Mouse (Mus musculus): ENCODE results near the gene Dusp5. TPM values are rescaled to one million over a fixed set of nuclear protein-coding genes. Genes with fewer than 3 reads are reported as not detected.
A peak's percentile ranks its signal among the peaks of the same experiment; 100 is the strongest.

The Dusp5 gene
- polyA plus RNA-seq, 1 experiment from 2014 or later = 3.8 TPM

- Histone ChIP-seq H3K9me3 (no peaks in the 10 kb centered on the region), H3K36me3 (no peaks in the 10 kb centered on the region), H3K27ac (no peak overlapping the region), H3K4me1 (replicated peaks) (peaks cover 8% of the 10 kb centered on the region), H3K4me3 (no peak overlapping the region), H3K27me3 (ENCODE audit: insufficient read depth, poor library complexity, severe bottlenecking) (peaks cover 12% of the 10 kb centered on the region; the same call in 1 of the 2 replicates)
- DNase-seq (ENCODE audit: low spot score) = no peak
- WGBS = 56% methylated on average over 11 of the region's 11 CpGs
These were observed 7.6 kb upstream of the Dusp5 start for GRCm38 (mm10) chr19:53521137-53521795.

- Histone ChIP-seq H3K27ac (no peak overlapping the region), H3K9me3 (no peaks in the 10 kb centered on the region), H3K27me3 (ENCODE audit: insufficient read depth, poor library complexity, severe bottlenecking) (peaks cover 45% of the 10 kb centered on the region), H3K4me3 (no peak overlapping the region), H3K36me3 (no peaks in the 10 kb centered on the region), H3K4me1 (replicated peaks) (peaks cover 53% of the 10 kb centered on the region)
- 16% methylated on average over 10 of the region's 10 CpGs for WGBS
- DNase-seq (ENCODE audit: low spot score) = no peak
These were observed 1.4 kb upstream of the Dusp5 start for GRCm38 (mm10) chr19:53527480-53527879.

- peak overlapping the region; percentile 90 for H3K27ac ChIP-seq
- peak; percentile 47 for DNase-seq (ENCODE audit: low spot score)
- H3K9me3 ChIP-seq = no peaks in the 10 kb centered on the region
- H3K4me1 ChIP-seq (replicated peaks) = peaks cover 57% of the 10 kb centered on the region
- H3K27me3 ChIP-seq (ENCODE audit: insufficient read depth, poor library complexity, severe bottlenecking) = peaks cover 52% of the 10 kb centered on the region
- no peaks in the 10 kb centered on the region for H3K36me3 ChIP-seq
- under 1% methylated on average over 13 of the region's 13 CpGs for WGBS
- peak overlapping the region; percentile 80 for H3K4me3 ChIP-seq
These were observed 733 bp upstream of the Dusp5 start for GRCm38 (mm10) chr19:53528131-53528621.

- no peak for DNase-seq (ENCODE audit: low spot score)
- 1% methylated on average over 36 of the region's 36 CpGs for WGBS
- Histone ChIP-seq H3K27ac (peak overlapping the region; percentile 90), H3K4me3 (peak overlapping the region; percentile 80), H3K36me3 (no peaks in the 10 kb centered on the region), H3K4me1 (replicated peaks) (peaks cover 57% of the 10 kb centered on the region), H3K9me3 (no peaks in the 10 kb centered on the region), H3K27me3 (ENCODE audit: insufficient read depth, poor library complexity, severe bottlenecking) (peaks cover 60% of the 10 kb centered on the region)
These were observed 471 bp downstream of the Dusp5 start for GRCm38 (mm10) chr19:53529455-53529704.

- Histone ChIP-seq H3K36me3 (0 out of 2 replicates have a peak, but pooled peaks cover under 1% of the 10 kb centered on the region), H3K4me1 (replicated peaks) (peaks cover 57% of the 10 kb centered on the region), H3K9me3 (no peaks in the 10 kb centered on the region), H3K27me3 (ENCODE audit: insufficient read depth, poor library complexity, severe bottlenecking) (peaks cover 65% of the 10 kb centered on the region), H3K4me3 (peak overlapping the region; percentile 80), H3K27ac (peak overlapping the region; percentile 90)
- peak; percentile 64 for DNase-seq (ENCODE audit: low spot score)
- under 1% methylated on average over 31 of the region's 31 CpGs for WGBS
These were observed 1.0 kb downstream of the Dusp5 start for GRCm38 (mm10) chr19:53529705-53530562.

- no peak for DNase-seq (ENCODE audit: low spot score)
- Histone ChIP-seq H3K9me3 (no peaks in the 10 kb centered on the region), H3K36me3 (0 out of 2 replicates have a peak, but pooled peaks cover 2% of the 10 kb centered on the region), H3K4me1 (replicated peaks) (peaks cover 57% of the 10 kb centered on the region), H3K4me3 (peak overlapping the region; percentile 12; the same call in 1 of the 2 replicates), H3K27me3 (ENCODE audit: insufficient read depth, poor library complexity, severe bottlenecking) (peaks cover 67% of the 10 kb centered on the region), H3K27ac (no peak overlapping the region)
- WGBS = 44% methylated on average over 10 of the region's 10 CpGs
These were observed 2.5 kb downstream of the Dusp5 start for GRCm38 (mm10) chr19:53531416-53531815.

GRCm38 (mm10) chr19:53532021-53532420 is 3.1 kb downstream of the Dusp5 start:
- peaks cover 55% of the 10 kb centered on the region for H3K4me1 ChIP-seq (replicated peaks)
- 0 out of 2 replicates have a peak overlapping the region, but pooled peaks have one; percentile 7 for H3K4me3 ChIP-seq
- peaks cover 66% of the 10 kb centered on the region for H3K27me3 ChIP-seq (ENCODE audit: insufficient read depth, poor library complexity, severe bottlenecking)
- H3K36me3 ChIP-seq = 0 out of 2 replicates have a peak, but pooled peaks cover 2% of the 10 kb centered on the region
- H3K27ac ChIP-seq = no peak overlapping the region
- 57% methylated on average over 6 of the region's 6 CpGs for WGBS
- H3K9me3 ChIP-seq = no peaks in the 10 kb centered on the region
- no peak for DNase-seq (ENCODE audit: low spot score)

GRCm38 (mm10) chr19:53532676-53533075 is 3.8 kb downstream of the Dusp5 start:
- no peak overlapping the region for H3K27ac ChIP-seq
- peaks cover 49% of the 10 kb centered on the region for H3K4me1 ChIP-seq (replicated peaks)
- H3K4me3 ChIP-seq = no peak overlapping the region
- H3K36me3 ChIP-seq = peaks cover 7% of the 10 kb centered on the region; the same call in 1 of the 2 replicates
- peaks cover 59% of the 10 kb centered on the region for H3K27me3 ChIP-seq (ENCODE audit: insufficient read depth, poor library complexity, severe bottlenecking)
- no peaks in the 10 kb centered on the region for H3K9me3 ChIP-seq
- no peak for DNase-seq (ENCODE audit: low spot score)
- 74% methylated on average over 6 of the region's 6 CpGs for WGBS

GRCm38 (mm10) chr19:53533236-53533635 is 4.3 kb downstream of the Dusp5 start:
- no peak overlapping the region for H3K27ac ChIP-seq

GRCm38 (mm10) chr19:53533810-53534601 is 5.1 kb downstream of the Dusp5 start:
- Histone ChIP-seq H3K9me3 (no peaks in the 10 kb centered on the region), H3K27me3 (ENCODE audit: insufficient read depth, poor library complexity, severe bottlenecking) (peaks cover 58% of the 10 kb centered on the region), H3K4me3 (no peak overlapping the region), H3K4me1 (replicated peaks) (peaks cover 36% of the 10 kb centered on the region), H3K27ac (no peak overlapping the region), H3K36me3 (peaks cover 14% of the 10 kb centered on the region; the same call in 1 of the 2 replicates)
- WGBS = 90% methylated on average over 15 of the region's 15 CpGs
- DNase-seq (ENCODE audit: low spot score) = no peak

More at GRCm38 (mm10) chr19:53533236-53533635, 4.3 kb downstream of the Dusp5 start:
- Histone ChIP-seq H3K4me1 (replicated peaks) (peaks cover 43% of the 10 kb centered on the region), H3K36me3 (peaks cover 9% of the 10 kb centered on the region; the same call in 1 of the 2 replicates), H3K27me3 (ENCODE audit: insufficient read depth, poor library complexity, severe bottlenecking) (peaks cover 58% of the 10 kb centered on the region), H3K4me3 (no peak overlapping the region), H3K9me3 (no peaks in the 10 kb centered on the region)
- 86% methylated on average over 7 of the region's 7 CpGs for WGBS
- DNase-seq (ENCODE audit: low spot score) = no peak

- Histone ChIP-seq H3K4me3 (no peak overlapping the region), H3K36me3 (peaks cover 15% of the 10 kb centered on the region; the same call in 1 of the 2 replicates), H3K27me3 (ENCODE audit: insufficient read depth, poor library complexity, severe bottlenecking) (peaks cover 55% of the 10 kb centered on the region), H3K4me1 (replicated peaks) (peaks cover 27% of the 10 kb centered on the region), H3K27ac (no peak overlapping the region), H3K9me3 (no peaks in the 10 kb centered on the region)
- WGBS = 69% methylated on average over 7 of the region's 7 CpGs
- no peak for DNase-seq (ENCODE audit: low spot score)
These were observed 6.0 kb downstream of the Dusp5 start for GRCm38 (mm10) chr19:53534757-53535410.

GRCm38 (mm10) chr19:53535421-53535820 is 6.5 kb downstream of the Dusp5 start:
- H3K4me1 ChIP-seq (replicated peaks) = peaks cover 22% of the 10 kb centered on the region
- H3K27me3 ChIP-seq (ENCODE audit: insufficient read depth, poor library complexity, severe bottlenecking) = peaks cover 50% of the 10 kb centered on the region
- WGBS = 81% methylated on average over 6 of the region's 6 CpGs
- H3K36me3 ChIP-seq = peaks cover 15% of the 10 kb centered on the region; the same call in 1 of the 2 replicates
- no peak overlapping the region for H3K27ac ChIP-seq
- H3K9me3 ChIP-seq = no peaks in the 10 kb centered on the region
- H3K4me3 ChIP-seq = no peak overlapping the region
- no peak for DNase-seq (ENCODE audit: low spot score)
